Mouse (Mus musculus): ENCODE measurements around the gene Ces4a. TPM values are rescaled to one million over a fixed set of nuclear protein-coding genes. Genes with fewer than 3 reads are reported as not detected.

Gene Ces4a
- not detected for polyA plus RNA-seq (2015; fragmentation: Illumina TruSeq; extraction: RNeasy Lipid Tissue Mini Kit (QIAGEN cat#74804); ENCODE audit: insufficient read depth, low read depth, low replicate concordance)

GRCm38 (mm10) chr8:105131509-105131908 is at the start of gene Ces4a:
Gene Ces4a, plus strand, starts transcription at chr8:105131800.

GRCm38 (mm10) chr8:105083449-105084050 is 48.0 kb upstream of the Ces4a start, which contains the start of gene Ces3b:
Gene Ces3b, plus strand, starts transcription at chr8:105083753.

GRCm38 (mm10) chr8:105170381-105171115 is 38.9 kb downstream of the Ces4a start, which contains the start of gene Cbfb:
Gene Cbfb, plus strand, starts transcription at chr8:105170674.

Other genes starting within 250 kb of the Ces4a start
- gene Ces2e, start 205.5 kb upstream of the Ces4a start, polyA plus RNA-seq (2015; fragmentation: Illumina TruSeq; extraction: RNeasy Lipid Tissue Mini Kit (QIAGEN cat#74804); ENCODE audit: insufficient read depth, low read depth, low replicate concordance) = 3.9 TPM
- not detected for gene Ces2f, start 184.4 kb upstream of the Ces4a start, polyA plus RNA-seq (2015; fragmentation: Illumina TruSeq; extraction: RNeasy Lipid Tissue Mini Kit (QIAGEN cat#74804); ENCODE audit: insufficient read depth, low read depth, low replicate concordance)
- gene Ces2g, start 170.1 kb upstream of the Ces4a start, polyA plus RNA-seq (2015; fragmentation: Illumina TruSeq; extraction: RNeasy Lipid Tissue Mini Kit (QIAGEN cat#74804); ENCODE audit: insufficient read depth, low read depth, low replicate concordance) = 5.5 TPM
- gene Ces2h, start 130.9 kb upstream of the Ces4a start, polyA plus RNA-seq (2015; fragmentation: Illumina TruSeq; extraction: RNeasy Lipid Tissue Mini Kit (QIAGEN cat#74804); ENCODE audit: insufficient read depth, low read depth, low replicate concordance) = not detected
- not detected for gene Ces3a, start 83.2 kb upstream of the Ces4a start, polyA plus RNA-seq (2015; fragmentation: Illumina TruSeq; extraction: RNeasy Lipid Tissue Mini Kit (QIAGEN cat#74804); ENCODE audit: insufficient read depth, low read depth, low replicate concordance)
- not detected for gene Ces3b, start 48.0 kb upstream of the Ces4a start, polyA plus RNA-seq (2015; fragmentation: Illumina TruSeq; extraction: RNeasy Lipid Tissue Mini Kit (QIAGEN cat#74804); ENCODE audit: insufficient read depth, low read depth, low replicate concordance)
- gene Cbfb, start 38.9 kb downstream of the Ces4a start, polyA plus RNA-seq (2015; fragmentation: Illumina TruSeq; extraction: RNeasy Lipid Tissue Mini Kit (QIAGEN cat#74804); ENCODE audit: insufficient read depth, low read depth, low replicate concordance) = 4.9 TPM
- 9.7 TPM for gene D230025D16Rik, start 93.3 kb downstream of the Ces4a start, polyA plus RNA-seq (2015; fragmentation: Illumina TruSeq; extraction: RNeasy Lipid Tissue Mini Kit (QIAGEN cat#74804); ENCODE audit: insufficient read depth, low read depth, low replicate concordance)
- 3.1 TPM for gene B3gnt9, start 123.4 kb downstream of the Ces4a start, polyA plus RNA-seq (2015; fragmentation: Illumina TruSeq; extraction: RNeasy Lipid Tissue Mini Kit (QIAGEN cat#74804); ENCODE audit: insufficient read depth, low read depth, low replicate concordance)
- gene Tradd, start 132.8 kb downstream of the Ces4a start, polyA plus RNA-seq (2015; fragmentation: Illumina TruSeq; extraction: RNeasy Lipid Tissue Mini Kit (QIAGEN cat#74804); ENCODE audit: insufficient read depth, low read depth, low replicate concordance) = 5.1 TPM
- 1.3 TPM for gene Fbxl8, start 132.8 kb downstream of the Ces4a start, polyA plus RNA-seq (2015; fragmentation: Illumina TruSeq; extraction: RNeasy Lipid Tissue Mini Kit (QIAGEN cat#74804); ENCODE audit: insufficient read depth, low read depth, low replicate concordance)
- gene Hsf4, start 138.0 kb downstream of the Ces4a start, polyA plus RNA-seq (2015; fragmentation: Illumina TruSeq; extraction: RNeasy Lipid Tissue Mini Kit (QIAGEN cat#74804); ENCODE audit: insufficient read depth, low read depth, low replicate concordance) = 2.9 TPM
- 0.33 TPM for gene Nol3, start 144.3 kb downstream of the Ces4a start, polyA plus RNA-seq (2015; fragmentation: Illumina TruSeq; extraction: RNeasy Lipid Tissue Mini Kit (QIAGEN cat#74804); ENCODE audit: insufficient read depth, low read depth, low replicate concordance)
- 0.63 TPM for gene 4931428F04Rik, start 158.1 kb downstream of the Ces4a start, polyA plus RNA-seq (2015; fragmentation: Illumina TruSeq; extraction: RNeasy Lipid Tissue Mini Kit (QIAGEN cat#74804); ENCODE audit: insufficient read depth, low read depth, low replicate concordance)
- gene Exoc3l, start 164.3 kb downstream of the Ces4a start, polyA plus RNA-seq (2015; fragmentation: Illumina TruSeq; extraction: RNeasy Lipid Tissue Mini Kit (QIAGEN cat#74804); ENCODE audit: insufficient read depth, low read depth, low replicate concordance) = 5.2 TPM
- 15.0 TPM for gene E2f4, start 165.9 kb downstream of the Ces4a start, polyA plus RNA-seq (2015; fragmentation: Illumina TruSeq; extraction: RNeasy Lipid Tissue Mini Kit (QIAGEN cat#74804); ENCODE audit: insufficient read depth, low read depth, low replicate concordance)
- gene Elmo3, start 173.8 kb downstream of the Ces4a start, polyA plus RNA-seq (2015; fragmentation: Illumina TruSeq; extraction: RNeasy Lipid Tissue Mini Kit (QIAGEN cat#74804); ENCODE audit: insufficient read depth, low read depth, low replicate concordance) = 15.3 TPM
- gene Lrrc29, start 194.5 kb downstream of the Ces4a start, polyA plus RNA-seq (2015; fragmentation: Illumina TruSeq; extraction: RNeasy Lipid Tissue Mini Kit (QIAGEN cat#74804); ENCODE audit: insufficient read depth, low read depth, low replicate concordance) = 2.0 TPM
- gene Tmem208, start 194.6 kb downstream of the Ces4a start, polyA plus RNA-seq (2015; fragmentation: Illumina TruSeq; extraction: RNeasy Lipid Tissue Mini Kit (QIAGEN cat#74804); ENCODE audit: insufficient read depth, low read depth, low replicate concordance) = 35.7 TPM
- 7.3 TPM for gene Fhod1, start 216.2 kb downstream of the Ces4a start, polyA plus RNA-seq (2015; fragmentation: Illumina TruSeq; extraction: RNeasy Lipid Tissue Mini Kit (QIAGEN cat#74804); ENCODE audit: insufficient read depth, low read depth, low replicate concordance)
- gene Slc9a5, start 217.0 kb downstream of the Ces4a start, polyA plus RNA-seq (2015; fragmentation: Illumina TruSeq; extraction: RNeasy Lipid Tissue Mini Kit (QIAGEN cat#74804); ENCODE audit: insufficient read depth, low read depth, low replicate concordance) = 0.61 TPM
- not detected for gene Plekhg4, start 241.5 kb downstream of the Ces4a start, polyA plus RNA-seq (2015; fragmentation: Illumina TruSeq; extraction: RNeasy Lipid Tissue Mini Kit (QIAGEN cat#74804); ENCODE audit: insufficient read depth, low read depth, low replicate concordance)

Data from pancreas, adult 10 weeks (tissue).